Mouse (Mus musculus): ENCODE data around the gene Tcf20.

GRCm38 (mm10) chr15:82764881-82765280, 222.8 kb downstream of the Tcf20 start:
- TF ChIP-seq POLR2A (IDR thresholded peaks at IDR 0.05; ENCODE audit: insufficient read length, low read depth), result no peak
- no peak for TF ChIP-seq E2F4 (IDR thresholded peaks at IDR 0.05; ENCODE audit: insufficient read depth)

Measured in myocyte (in vitro differentiated cells).